Mouse (Mus musculus) hindbrain, embryonic 11.5 days (tissue): Measurements from ENCODE around the gene Gabrg1. TPM values are rescaled to one million over a fixed set of nuclear protein-coding genes. Genes with fewer than 3 reads are reported as not detected.

ENCODE experiments used
- ATAC-seq: fragments of 200-750 bp; cut with Nextera tagmentation; 2 replicates; pipeline ENCODE4 v1.8.0; 2017; ENCODE audit warnings: mild to moderate bottlenecking, moderate TSS enrichment, moderate library complexity; ENCODE audit not compliant: low FRiP score
- DNase-seq: peaks from one replicate; pipeline ENCODE4 v3.0.0-alpha.2; 2015; ENCODE audit warnings: low spot score
- H3K27ac ChIP-seq: fragments of 300-500 bp; sonication (generic); 2 replicates; pipeline ENCODE4 v1.5.1; 2014; ENCODE audit warnings: mild to moderate bottlenecking, low read depth, low read length
- H3K27me3 ChIP-seq: fragments of 300-500 bp; sonication (generic); 2 replicates; pipeline ENCODE4 v1.6.1; 2014; ENCODE audit warnings: mild to moderate bottlenecking, low read length, moderate library complexity, mixed read lengths; ENCODE audit not compliant: control insufficient read depth, insufficient read depth
- H3K36me3 ChIP-seq: fragments of 300-500 bp; sonication (generic); 2 replicates; pipeline ENCODE4 v1.6.1; 2014; ENCODE audit warnings: mild to moderate bottlenecking, low read length, moderate library complexity, mixed read lengths; ENCODE audit not compliant: control insufficient read depth, insufficient read depth
- H3K4me1 ChIP-seq: fragments of 300-500 bp; sonication (generic); replicated peaks from 2 replicates; pipeline ENCODE4 v1.6.1; 2014; ENCODE audit warnings: low read length, mixed read lengths; ENCODE audit not compliant: control insufficient read depth, insufficient read depth
- H3K4me2 ChIP-seq: fragments of 300-500 bp; sonication (generic); replicated peaks from 2 replicates; pipeline ENCODE4 v1.6.1; 2014; ENCODE audit warnings: mild to moderate bottlenecking, low read depth, low read length
- H3K4me3 ChIP-seq: fragments of 300-500 bp; sonication (generic); 2 replicates; pipeline ENCODE4 v1.5.1; 2014; ENCODE audit warnings: low read depth, low read length
- H3K9ac ChIP-seq: fragments of 300-500 bp; sonication (generic); 2 replicates; pipeline ENCODE4 v1.6.1; 2014; ENCODE audit warnings: low read depth, low read length
- H3K9me3 ChIP-seq: fragments of 300-500 bp; sonication (generic); 2 replicates; pipeline ENCODE4 v1.6.1; 2016; ENCODE audit warnings: low read length; ENCODE audit not compliant: control insufficient read depth
- WGBS: fragments of 180-500 bp; shearing (Covaris S2); extraction: QIAGEN DNeasy Blood & Tissue Kit; methylation state at CpG from one replicate; pipeline ENCODE4 v1.1.7; 2014; 5-methylcytosine and 5-hydroxymethylcytosine counted together
- polyA plus RNA-seq: library from polyadenylated mRNA; unstranded; fragments of >200 nt; fragmentation: Nextera tagmentation; extraction: Ambion mirVana; gene quantifications from 2 replicates; pipeline ENCODE4 v1.2.1, GENCODE M21; 2014

Gene Gabrg1
- polyA plus RNA-seq: 1.0 and 1.1 TPM in 2 replicates

DNA sequence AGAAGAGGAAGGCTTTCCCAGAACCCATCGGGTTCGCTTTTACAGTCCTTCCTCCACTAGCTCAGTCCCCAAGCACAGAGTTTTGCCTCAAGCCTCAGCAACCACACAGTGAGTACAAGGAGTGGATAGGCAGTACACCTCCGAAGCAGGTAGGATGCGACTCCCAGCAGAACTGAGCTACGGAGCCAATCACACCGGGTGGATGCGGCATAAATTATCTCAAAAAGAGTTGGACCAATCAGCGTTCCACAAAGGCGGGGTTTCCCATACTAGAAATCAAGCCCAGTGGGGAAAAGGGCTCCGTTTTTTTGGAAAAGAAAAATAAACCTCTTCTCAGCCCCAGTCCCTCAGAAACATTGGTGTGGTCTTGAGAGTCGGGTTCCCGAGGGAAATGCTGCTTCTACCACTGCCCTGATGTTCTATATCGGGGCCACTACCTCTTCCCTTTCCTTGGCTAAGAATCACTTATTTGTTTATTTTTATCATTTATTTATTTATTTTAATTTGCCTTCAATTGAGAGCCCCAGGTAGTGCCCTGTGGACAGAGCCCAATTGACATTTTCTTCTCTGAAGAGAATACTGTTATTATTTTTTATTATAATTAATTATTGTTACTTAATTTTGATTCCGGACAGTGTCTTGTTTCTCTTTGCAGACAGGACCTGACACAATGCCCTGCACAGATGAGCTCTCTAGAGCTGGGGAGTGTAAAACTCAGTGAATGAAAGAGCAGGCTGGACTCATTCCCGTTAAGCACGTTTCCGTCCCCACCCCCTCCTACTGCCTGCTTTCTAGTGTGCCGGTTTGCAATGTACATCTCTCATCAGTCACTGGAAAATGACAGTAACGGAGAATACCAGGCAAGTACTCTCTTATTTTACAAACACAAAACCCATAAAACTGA is at the start of gene Gabrg1:
TSS of gene Gabrg1 (minus strand) at position 426 of the 904 bp plus-strand sequence.
- DNase-seq (peak; percentile 58), ATAC-seq (peak; percentile 91)
- peak within 1 kb of the TSS; percentile 65 for H3K4me2 ChIP-seq

DNA sequence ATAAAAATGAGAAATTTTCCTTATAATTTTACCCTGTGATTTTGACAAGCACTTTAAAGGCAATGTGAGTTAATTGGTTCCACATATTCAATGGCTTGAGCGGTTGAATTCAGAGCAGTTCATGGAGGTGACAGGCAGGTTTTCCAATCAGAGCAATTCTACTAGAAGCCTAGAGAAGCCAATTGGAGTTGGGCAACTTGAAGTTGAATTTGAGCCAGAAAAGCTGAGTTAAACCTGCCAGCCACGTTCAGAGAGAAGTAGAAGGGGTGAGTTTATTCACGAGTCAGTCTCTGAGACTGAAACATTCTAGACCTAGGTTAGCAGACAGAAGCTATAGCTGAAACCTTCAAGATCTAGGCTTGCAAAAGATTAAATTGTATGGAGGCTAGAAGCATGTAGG is 41.6 kb upstream of the Gabrg1 start:
- Histone ChIP-seq H3K4me1 (no peaks in the 10 kb centered on the region), H3K36me3 (no peaks in the 10 kb centered on the region), H3K27me3 (no peaks in the 10 kb centered on the region), H3K4me3 (no peak overlapping the region), H3K9ac (no peak overlapping the region), H3K27ac (no peak overlapping the region), H3K9me3 (no peaks in the 10 kb centered on the region), H3K4me2 (no peak overlapping the region)
- ATAC-seq (no peak), DNase-seq (no peak)
- WGBS: 85% methylated on average over 3 of the region's 3 CpGs

More for the DNA sequence above, at the start of gene Gabrg1:
- Histone ChIP-seq H3K36me3 (no peaks in the 10 kb centered on the region), H3K4me1 (no peaks in the 10 kb centered on the region), H3K27ac (no peak within 1 kb of the TSS), H3K4me3 (peak within 1 kb of the TSS; percentile 32), H3K9me3 (no peaks in the 10 kb centered on the region), H3K27me3 (no peaks in the 10 kb centered on the region), H3K9ac (peak within 1 kb of the TSS; percentile 23; the same call in 1 of the 2 replicates)
- WGBS: 3% methylated on average over 19 of the region's 19 CpGs

DNA sequence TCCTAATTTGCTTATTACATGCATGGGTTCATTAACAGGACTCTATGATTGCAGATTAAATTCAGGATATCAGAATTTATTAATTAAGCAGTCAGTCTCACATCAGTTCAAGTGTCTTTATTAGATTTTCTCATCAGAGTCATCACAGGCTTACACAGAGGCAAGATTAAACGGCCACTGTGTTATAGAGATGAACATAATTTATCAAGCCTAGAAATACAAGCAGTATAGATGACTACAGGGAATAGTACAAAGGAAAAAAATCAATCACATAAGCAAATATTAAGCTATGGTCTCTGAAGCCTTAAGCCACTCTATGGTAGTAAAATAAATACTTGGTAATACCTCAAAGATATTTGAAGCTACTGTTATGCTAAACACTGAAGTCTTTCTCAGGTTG is 27.7 kb upstream of the Gabrg1 start:
- Histone ChIP-seq H3K4me1 (no peaks in the 10 kb centered on the region), H3K9ac (no peak overlapping the region), H3K9me3 (no peaks in the 10 kb centered on the region), H3K4me3 (no peak overlapping the region), H3K27ac (no peak overlapping the region), H3K36me3 (no peaks in the 10 kb centered on the region), H3K4me2 (no peak overlapping the region), H3K27me3 (no peaks in the 10 kb centered on the region)
- 60% methylated on average over 1 of the region's 1 CpGs for WGBS
- ATAC-seq: no peak
- no peak for DNase-seq

DNA sequence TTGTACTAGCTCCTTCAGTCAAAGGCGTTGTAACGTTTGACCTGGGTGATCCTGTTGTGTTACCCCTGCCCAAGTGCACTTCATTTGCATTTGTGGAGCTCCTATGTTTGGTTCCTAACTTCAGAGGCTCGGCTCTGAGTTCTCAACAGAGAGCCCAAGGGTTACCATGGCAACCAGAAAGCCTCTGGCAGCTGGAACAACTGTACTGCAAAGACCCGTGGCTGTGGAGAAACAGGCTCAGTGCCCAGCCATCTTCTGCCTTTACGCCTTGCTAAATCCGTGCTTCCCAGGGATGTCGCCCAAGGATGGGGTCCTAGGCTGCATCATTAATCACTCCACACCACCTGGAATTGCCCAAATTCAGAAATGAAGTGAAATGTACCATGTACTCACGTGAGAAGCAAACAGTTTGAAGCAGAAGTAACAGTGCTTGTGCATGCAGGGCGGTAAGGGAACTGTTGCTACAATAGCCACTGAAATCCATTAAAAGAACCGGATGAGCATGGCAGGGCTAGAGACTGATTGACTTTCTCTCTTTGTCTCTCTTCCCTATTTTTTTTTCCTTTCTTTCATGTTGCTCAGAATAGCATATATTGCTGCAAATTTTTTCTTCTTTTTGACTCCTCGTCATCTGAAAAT is 798 bp upstream of the Gabrg1 start:
- 8% methylated on average over 11 of the region's 11 CpGs for WGBS
- DNase-seq: peak; percentile 82
- no peak overlapping the region for H3K9ac ChIP-seq
- no peaks in the 10 kb centered on the region for H3K9me3 ChIP-seq
- peak overlapping the region; percentile 32 for H3K4me3 ChIP-seq
- H3K4me1 ChIP-seq: no peaks in the 10 kb centered on the region
- peak; percentile 95 for ATAC-seq
- H3K27me3 ChIP-seq: no peaks in the 10 kb centered on the region
- H3K36me3 ChIP-seq: no peaks in the 10 kb centered on the region
- peak overlapping the region; percentile 65 for H3K4me2 ChIP-seq
- no peak overlapping the region for H3K27ac ChIP-seq

DNA sequence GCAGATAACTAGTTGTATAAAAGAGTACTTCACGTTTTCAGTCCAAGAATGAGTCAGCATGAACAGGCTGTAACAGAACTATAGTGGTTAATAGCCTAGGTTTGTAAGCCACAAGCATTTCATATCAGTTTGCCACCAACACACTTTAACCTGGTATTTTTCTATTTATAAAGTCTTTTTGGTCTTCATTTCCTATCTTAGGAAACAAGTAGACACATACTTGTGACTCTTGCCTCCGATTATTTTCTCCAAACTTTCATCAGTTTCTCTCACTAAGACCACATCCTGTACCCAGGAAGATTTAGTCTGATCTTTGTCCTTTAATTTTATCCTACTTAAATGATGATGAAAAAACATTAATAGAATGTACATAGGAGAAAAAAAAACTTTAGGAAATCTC is 23.7 kb downstream of the Gabrg1 start:
- no peaks in the 10 kb centered on the region for H3K4me1 ChIP-seq
- WGBS: 87% methylated on average over 2 of the region's 2 CpGs
- H3K4me3 ChIP-seq: no peak overlapping the region
- H3K27ac ChIP-seq: no peak overlapping the region
- H3K27me3 ChIP-seq: no peaks in the 10 kb centered on the region
- ATAC-seq: no peak
- no peaks in the 10 kb centered on the region for H3K36me3 ChIP-seq
- H3K9me3 ChIP-seq: no peaks in the 10 kb centered on the region
- no peak for DNase-seq
- H3K4me2 ChIP-seq: no peak overlapping the region
- H3K9ac ChIP-seq: no peak overlapping the region

DNA sequence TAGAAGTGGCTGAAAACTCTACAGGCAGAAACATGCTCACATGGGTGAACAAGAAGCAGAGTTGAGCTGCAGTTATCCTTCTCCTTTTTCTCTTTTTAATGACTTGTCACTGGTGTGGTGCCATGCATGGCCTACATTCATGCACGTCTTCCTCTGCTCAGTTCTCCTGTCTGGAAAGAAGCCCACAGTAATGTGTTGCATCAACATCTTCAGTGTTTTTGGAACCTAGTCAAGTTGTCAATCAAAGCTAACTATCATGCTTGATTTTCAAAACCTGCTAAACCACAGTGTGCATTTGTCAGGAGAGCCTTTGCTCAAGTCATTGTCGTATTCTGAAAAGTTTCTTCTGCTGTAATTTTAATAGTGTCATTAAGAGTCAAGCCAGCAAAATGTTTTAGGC is 106.3 kb downstream of the Gabrg1 start:
- Histone ChIP-seq H3K27me3 (no peaks in the 10 kb centered on the region), H3K27ac (no peak overlapping the region), H3K4me1 (no peaks in the 10 kb centered on the region), H3K9ac (no peak overlapping the region), H3K4me3 (no peak overlapping the region), H3K4me2 (no peak overlapping the region), H3K9me3 (no peaks in the 10 kb centered on the region), H3K36me3 (no peaks in the 10 kb centered on the region)
- DNase-seq (no peak), ATAC-seq (no peak)
- 82% methylated on average over 2 of the region's 2 CpGs for WGBS

DNA sequence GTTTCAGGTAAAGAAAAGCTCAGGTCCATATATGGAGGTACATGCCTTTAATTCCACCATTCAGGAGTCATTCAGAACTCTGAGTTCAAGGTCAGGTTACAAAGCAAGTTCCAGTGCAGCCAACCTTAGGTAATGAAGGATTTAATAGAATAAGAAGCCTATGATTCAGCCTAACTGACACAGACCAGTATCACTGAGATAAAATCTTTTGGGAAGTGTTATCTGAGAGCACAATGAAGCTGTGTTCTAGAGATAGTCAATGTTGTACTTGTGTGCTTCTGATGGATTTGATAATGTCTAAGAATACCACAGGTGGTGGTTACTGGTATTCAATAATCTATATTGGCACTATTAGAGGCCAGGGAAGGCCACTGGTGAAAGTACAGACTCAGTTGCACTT is 138.1 kb downstream of the Gabrg1 start:
- DNase-seq (no peak), ATAC-seq (no peak)
- Histone ChIP-seq H3K4me1 (no peaks in the 10 kb centered on the region), H3K9ac (no peak overlapping the region), H3K27me3 (no peaks in the 10 kb centered on the region), H3K27ac (no peak overlapping the region), H3K9me3 (no peaks in the 10 kb centered on the region), H3K4me3 (no peak overlapping the region), H3K4me2 (no peak overlapping the region), H3K36me3 (no peaks in the 10 kb centered on the region)
